ENCODE assay signal across 18 mouse cellular contexts in the genomic region with DNA sequence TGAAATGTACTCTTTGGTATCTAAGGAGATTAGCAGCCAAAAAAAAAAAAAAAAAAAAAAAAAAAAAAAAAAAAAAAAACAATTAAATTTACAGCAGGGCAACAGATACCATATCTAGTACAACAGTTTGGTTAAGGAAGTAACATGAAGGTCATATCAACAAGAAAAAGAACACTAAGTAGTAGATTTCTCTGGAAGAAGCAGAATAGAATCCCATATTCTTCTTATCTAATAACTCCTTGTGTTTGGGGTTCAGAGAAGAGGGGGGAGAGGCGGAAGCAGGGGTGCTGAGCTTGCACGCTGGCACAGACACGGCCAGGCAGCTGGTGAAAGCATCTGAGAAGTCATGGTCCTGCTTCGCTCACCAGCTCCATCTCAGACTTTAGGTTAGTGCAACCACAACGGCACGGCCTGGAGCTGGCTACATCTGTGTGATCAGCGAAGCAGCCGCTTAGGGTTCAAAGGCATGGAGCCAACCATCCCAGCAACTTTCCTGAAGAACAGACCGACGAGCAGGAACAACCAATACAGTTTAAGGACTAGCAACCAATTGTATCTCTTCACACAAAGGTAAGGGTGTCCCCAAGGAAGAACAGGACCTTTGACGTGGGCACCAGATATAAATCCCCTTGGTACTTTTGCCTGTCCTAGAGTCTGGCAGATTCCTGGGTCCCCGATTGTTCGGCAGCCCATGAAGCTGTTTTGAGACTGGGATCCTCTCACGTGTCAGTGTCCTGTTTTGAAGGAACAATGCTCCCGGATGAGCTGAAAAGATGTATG. TPM values are rescaled to one million over a fixed set of nuclear protein-coding genes. Genes with fewer than 3 reads are reported as not detected.
DNase-seq lines count a peak whose midpoint lies in the region; ATAC-seq and TF ChIP-seq lines count a peak whose summit lies in the region.
"Had no signal": no experiment of that assay in that cellular context is flagged by ENCODE, and none has a peak within 500 bp of the region (broad histone marks: within the 10 kb centered on the region; RNA-seq: fewer than 3 reads in every experiment).

A gene (plus strand): TSS at position 275 of the 780 bp plus-strand sequence.

- peaks cover 82% of the 10 kb centered on the region for H3K27me3 ChIP-seq in forebrain, embryonic 10.5 days (ENCODE audit: poor library complexity, severe bottlenecking)
- H3K27me3 ChIP-seq in forebrain, embryonic 15.5 days = peaks cover 36% of the 10 kb centered on the region
- no peaks in the 10 kb centered on the region for H3K27me3 ChIP-seq in hindbrain, embryonic 12.5 days
- H3K27me3 ChIP-seq in midbrain, postnatal 0 days (ENCODE audit: insufficient read depth, low read length) = no peaks in the 10 kb centered on the region
- H3K27me3 ChIP-seq: embryonic facial prominence, embryonic 15.5 days; liver, embryonic 13.5 days had no signal

- ATAC-seq in forebrain, embryonic 15.5 days (replicated peaks) = no peak
- ATAC-seq in hindbrain, embryonic 12.5 days (ENCODE audit: low FRiP score) = peak; percentile 42; the same call in 1 of the 2 replicates
- no peak for ATAC-seq in midbrain, postnatal 0 days (ENCODE audit: low FRiP score)
- ATAC-seq: activated CD4-positive, CD25-positive, alpha-beta regulatory T cell, adult 4 months had no signal

- no peak within 1 kb of the TSS for H3K4me2 ChIP-seq in forebrain, embryonic 15.5 days (replicated peaks)
- H3K4me2 ChIP-seq in hindbrain, embryonic 12.5 days (replicated peaks) = 0 out of 2 replicates have a peak within 1 kb of the TSS, but pooled peaks have one; percentile 8
- H3K4me2 ChIP-seq in midbrain, postnatal 0 days (ENCODE audit: low read depth, low read length, poor library complexity, severe bottlenecking) = 0 out of 2 replicates have a peak within 1 kb of the TSS, but pooled peaks have one; percentile 3
- H3K4me2 ChIP-seq: embryonic facial prominence, embryonic 15.5 days; liver, embryonic 13.5 days had no signal

- H3K27ac ChIP-seq in forebrain, embryonic 10.5 days = peak within 1 kb of the TSS; percentile 40; the same call in 1 of the 2 replicates
- no peak within 1 kb of the TSS for H3K27ac ChIP-seq in forebrain, embryonic 15.5 days (replicated peaks)
- no peak within 1 kb of the TSS for H3K27ac ChIP-seq in ES-E14 (ENCODE audit: insufficient read depth, low read depth, low read length, poor library complexity, severe bottlenecking)
- H3K27ac ChIP-seq in hindbrain, embryonic 12.5 days = peak within 1 kb of the TSS; percentile 67
- H3K27ac ChIP-seq in midbrain, postnatal 0 days (ENCODE audit: low read depth, low read length) = peak within 1 kb of the TSS; percentile 34; the same call in 1 of the 2 replicates
- H3K27ac ChIP-seq: embryonic facial prominence, embryonic 15.5 days; liver, embryonic 13.5 days had no signal

- H3K36me3 ChIP-seq in forebrain, embryonic 10.5 days (replicated peaks) = no peaks in the 10 kb centered on the region
- H3K36me3 ChIP-seq in forebrain, embryonic 15.5 days = no peaks in the 10 kb centered on the region
- H3K36me3 ChIP-seq in ES-E14 (ENCODE audit: control insufficient read depth, insufficient read depth, low read length, poor library complexity, severe bottlenecking) = no peaks in the 10 kb centered on the region
- no peaks in the 10 kb centered on the region for H3K36me3 ChIP-seq in hindbrain, embryonic 12.5 days
- no peaks in the 10 kb centered on the region for H3K36me3 ChIP-seq in midbrain, postnatal 0 days (ENCODE audit: insufficient read depth, low read length)
- H3K36me3 ChIP-seq: embryonic facial prominence, embryonic 15.5 days; G1E; liver, embryonic 13.5 days had no signal

- no peak for DNase-seq in forebrain, embryonic 10.5 days (ENCODE audit: extremely low spot score, low spot score)
- no peak for DNase-seq in ES-E14 (ENCODE audit: low read depth, low spot score)
- no peak for DNase-seq in midbrain, postnatal 0 days (ENCODE audit: low spot score)
- no peak for DNase-seq in frontal cortex, postnatal 14 days (ENCODE audit: low spot score in 2 of 2)
- DNase-seq in adrenal gland, adult 2 months = no peak
- no peak for DNase-seq in kidney, adult 9 months
- DNase-seq: cerebellum, adult 9-10 months; kidney, adult 18-20 months; liver, embryonic 13.5 days; lung, postnatal 10 days had no signal

- no peak within 1 kb of the TSS for H3K4me3 ChIP-seq in forebrain, embryonic 10.5 days
- no peak within 1 kb of the TSS for H3K4me3 ChIP-seq in forebrain, embryonic 15.5 days
- no peak within 1 kb of the TSS for H3K4me3 ChIP-seq in ES-E14 (ENCODE audit: insufficient read depth in 1 of 2, low read depth in 1 of 2, low read length in 2 of 2, poor library complexity in 1 of 2, severe bottlenecking in 1 of 2)
- H3K4me3 ChIP-seq in hindbrain, embryonic 12.5 days = no peak within 1 kb of the TSS
- H3K4me3 ChIP-seq in midbrain, postnatal 0 days (ENCODE audit: low read depth, low read length) = no peak within 1 kb of the TSS
- H3K4me3 ChIP-seq: embryonic facial prominence, embryonic 15.5 days; liver, embryonic 13.5 days had no signal

- H3K4me1 ChIP-seq in forebrain, embryonic 10.5 days = peaks cover 31% of the 10 kb centered on the region
- peaks cover 15% of the 10 kb centered on the region; the same call in 1 of the 2 replicates for H3K4me1 ChIP-seq in forebrain, embryonic 15.5 days
- no peaks in the 10 kb centered on the region for H3K4me1 ChIP-seq in ES-E14 (ENCODE audit: control insufficient read depth in 2 of 2, insufficient read depth in 2 of 2, low read length in 2 of 2, poor library complexity in 1 of 2)
- H3K4me1 ChIP-seq in hindbrain, embryonic 12.5 days = peaks cover 11% of the 10 kb centered on the region
- 0 out of 2 replicates have a peak, but pooled peaks cover 3% of the 10 kb centered on the region for H3K4me1 ChIP-seq in midbrain, postnatal 0 days (ENCODE audit: insufficient read depth, low read length)
- H3K4me1 ChIP-seq: embryonic facial prominence, embryonic 15.5 days; liver, embryonic 13.5 days had no signal

- H3K9ac ChIP-seq in forebrain, embryonic 15.5 days (replicated peaks) = no peak within 1 kb of the TSS
- H3K9ac ChIP-seq in ES-E14 (ENCODE audit: insufficient read depth, low read depth, low read length, poor library complexity, severe bottlenecking) = no peak within 1 kb of the TSS
- H3K9ac ChIP-seq in hindbrain, embryonic 12.5 days = no peak within 1 kb of the TSS
- no peak within 1 kb of the TSS for H3K9ac ChIP-seq in midbrain, postnatal 0 days (replicated peaks; ENCODE audit: low read length, poor library complexity, severe bottlenecking)
- H3K9ac ChIP-seq: embryonic facial prominence, embryonic 15.5 days; liver, embryonic 13.5 days had no signal

- H3K9me3 ChIP-seq in forebrain, embryonic 10.5 days = peaks cover 11% of the 10 kb centered on the region; the same call in 1 of the 2 replicates
- H3K9me3 ChIP-seq in forebrain, embryonic 15.5 days = no peaks in the 10 kb centered on the region
- H3K9me3 ChIP-seq in ES-E14 (ENCODE audit: control insufficient read depth, insufficient read depth, low read depth, low read length) = no peaks in the 10 kb centered on the region
- no peaks in the 10 kb centered on the region for H3K9me3 ChIP-seq in hindbrain, embryonic 12.5 days (replicated peaks)
- no peaks in the 10 kb centered on the region for H3K9me3 ChIP-seq in midbrain, postnatal 0 days (ENCODE audit: low read length)
- H3K9me3 ChIP-seq: embryonic facial prominence, embryonic 15.5 days; liver, embryonic 13.5 days had no signal

- in situ Hi-C loops in ES-E14 (cut with MboI; ENCODE audit: low sequenced_read_pairs in 2 of 2, unreplicated experiment in 2 of 2) = no loop called here

- whole genome bisulfite sequencing in forebrain, embryonic 10.5 days = 66% methylated on average over 15 of the region's 15 CpGs
- 41% methylated on average over 15 of the region's 15 CpGs for WGBS in forebrain, embryonic 15.5 days
- 60% methylated on average over 15 of the region's 15 CpGs for WGBS in hindbrain, embryonic 12.5 days
- WGBS in midbrain, postnatal 0 days = 47% methylated on average over 15 of the region's 15 CpGs

- TF ChIP-seq CTCF in midbrain, postnatal 0 days (IDR thresholded peaks at IDR 0.05) = no peak

TF ChIP-seq in ES-E14, 5 proteins besides CTCF, POLR2A, EP300 and RAD21:
- TF ChIP-seq ZNF384 (IDR thresholded peaks at IDR 0.05; ENCODE audit: low read depth, low read length) (peak; percentile 74; the same call in 1 of the 2 replicates), MAFK (IDR thresholded peaks at IDR 0.05; ENCODE audit: insufficient read depth, low read depth, low read length) (no peak)
TF ChIP-seq in ES-E14: peak in this region for 1.

RNA-seq across cellular contexts. Expression of the gene that starts here (rescaled TPM):
- not detected in 2 replicates for polyA plus RNA-seq in forebrain, embryonic 10.5 days (2016; fragmentation: Nextera tagmentation; extraction: Ambion mirVana)
- polyA plus RNA-seq in forebrain, embryonic 15.5 days (2015; fragmentation: Nextera tagmentation; extraction: Ambion mirVana) = not detected in 2 replicates
- total RNA-seq in ES-E14 (2012; rRNA removed) = not detected in 2 replicates
- 0.70 and 0.72 TPM in 2 replicates for polyA plus RNA-seq in hindbrain, embryonic 12.5 days (2016; fragmentation: Nextera tagmentation; extraction: Ambion mirVana)
- 0.85 TPM in 1 of 2 replicates, not detected in the other for total RNA-seq in midbrain, postnatal 0 days (2014; rRNA removed)
- polyA plus RNA-seq in midbrain, postnatal 0 days (2015; fragmentation: Nextera tagmentation; extraction: Ambion mirVana) = 1.5 and 2.1 TPM in 2 replicates
- total RNA-seq in adrenal gland, adult 2 months (2021) = not detected
- not detected in 2 replicates for polyA plus RNA-seq in adrenal gland, adult 2 months (2012; rRNA removed)
- total RNA-seq: G1E; heart, adult 8-10 months; heart, postnatal 25 days had no signal
- polyA plus RNA-seq: activated CD4-positive, CD25-positive, alpha-beta regulatory T cell, adult 4 months; embryonic facial prominence, embryonic 15.5 days; G1E; liver, embryonic 13.5 days; testis, adult 2 months had no signal

Comparison
In these comparisons a context has a peak if more than half of its experiments do, and no peak if none do; other contexts are left out.
1. H3K27ac ChIP-seq: peak in forebrain, embryonic 10.5 days (single experiment) and midbrain, postnatal 0 days (single experiment); none in forebrain, embryonic 15.5 days (single experiment) and ES-E14 (single experiment).
2. Peak in ATAC-seq, H3K27ac ChIP-seq and H3K4me2 ChIP-seq in hindbrain, embryonic 12.5 days; RNA of the gene not detected or under 1 TPM.